Mouse (Mus musculus): ENCODE data around the gene Fstl3.

- TF ChIP-seq CTCF (IDR thresholded peaks at IDR 0.05; ENCODE audit: borderline replicate concordance, insufficient read depth, low read depth, low read length) (peak; percentile 96), POLR2A (IDR thresholded peaks at IDR 0.05; ENCODE audit: borderline replicate concordance, insufficient read depth, low read length) (no peak)
Measured at GRCm38 (mm10) chr10:79768400-79768799, 8.7 kb upstream of the Fstl3 start.
